Mouse (Mus musculus) left cerebral cortex, adult 9 months (tissue): Measurements from ENCODE around the gene Agxt2.

ENCODE experiments used
- DNase-seq, 2 experiments: peaks; one replicate each; pipeline ENCODE4 v3.0.0; 2022; ENCODE audit warnings: low spot score in 2 of 2

Gene Agxt2

DNA sequence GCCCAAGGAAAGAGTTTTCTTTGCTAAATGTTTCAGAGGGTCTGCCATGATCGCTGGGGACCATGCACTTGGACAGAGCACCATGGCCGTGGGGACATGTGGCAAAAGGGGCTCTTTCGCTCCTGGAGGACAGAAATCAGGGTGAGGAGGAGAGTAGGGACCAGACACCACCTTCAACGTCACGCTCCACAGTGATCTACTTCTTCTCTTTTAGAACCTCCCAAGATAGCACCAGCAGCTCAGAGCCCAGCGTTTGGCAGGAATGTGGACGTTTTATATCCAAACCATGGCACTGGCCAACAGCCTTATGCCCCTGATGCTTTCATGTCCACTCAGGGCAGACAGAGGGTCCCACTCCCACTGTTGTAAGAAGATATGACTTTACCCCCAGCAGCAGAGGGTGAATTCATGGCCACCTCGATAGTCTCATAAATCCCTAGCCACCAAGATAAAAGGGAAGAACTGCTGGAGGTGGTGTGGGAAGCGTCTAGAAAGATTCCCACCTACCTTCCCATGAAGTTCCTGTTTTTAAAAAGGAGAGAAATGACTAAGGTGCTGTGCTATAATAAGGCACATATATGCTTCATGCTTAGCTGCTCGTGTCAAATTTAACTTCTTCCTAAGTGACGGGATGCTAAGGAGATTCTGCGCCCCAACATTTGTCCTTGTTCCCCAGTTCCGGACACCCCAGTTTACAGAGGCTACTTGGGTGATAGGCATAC is 68.4 kb downstream of the Agxt2 start:
- DNase-seq: no peak

- DNase-seq: no peak
Observed at GRCm38 (mm10) chr15:10436893-10437292, 78.6 kb downstream of the Agxt2 start.

DNA sequence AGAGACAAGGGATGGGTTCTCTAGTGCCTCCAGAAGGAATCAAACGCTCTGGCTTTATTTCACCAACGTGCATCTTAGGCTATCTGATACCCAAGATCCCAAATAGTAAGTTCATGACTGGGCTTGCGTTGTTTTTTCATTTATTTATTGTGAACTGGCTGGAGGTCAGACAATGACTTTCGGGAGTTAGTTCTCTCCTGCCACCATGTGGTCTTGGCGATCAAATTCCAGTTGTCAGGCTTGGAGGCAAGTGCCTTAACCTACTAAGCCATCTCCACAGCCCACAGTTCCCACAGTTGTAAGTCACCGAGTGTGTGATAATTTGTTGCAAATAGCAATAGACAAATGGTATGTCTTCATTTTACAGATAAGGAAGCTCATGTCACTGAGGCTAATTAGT is 81.6 kb downstream of the Agxt2 start:
- DNase-seq: no peak

GRCm38 (mm10) chr15:10441493-10441892 is 83.2 kb downstream of the Agxt2 start:
- no peak for DNase-seq

GRCm38 (mm10) chr15:10442275-10442674 is 83.9 kb downstream of the Agxt2 start:
- no peak for DNase-seq

DNA sequence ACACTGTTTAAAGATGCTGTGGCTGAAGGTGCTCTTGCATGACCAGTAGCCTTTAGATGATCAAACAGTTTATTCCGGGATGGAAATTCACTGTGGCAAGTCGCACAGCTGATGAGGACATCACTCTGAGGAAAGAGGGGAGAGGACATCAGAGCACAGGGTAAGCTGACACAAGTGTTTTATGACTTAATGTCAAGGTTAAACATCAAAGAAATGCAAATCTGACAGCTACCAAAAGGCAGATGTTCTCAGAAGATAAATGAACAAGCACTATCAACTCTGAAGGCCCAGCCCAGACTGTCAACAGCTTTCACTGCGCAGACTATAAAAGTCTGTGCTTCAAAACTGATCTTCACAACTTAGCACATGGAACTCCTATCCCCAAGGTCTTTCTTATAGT is 88.8 kb downstream of the Agxt2 start:
- DNase-seq: no peak
